Mouse (Mus musculus) liver, embryonic 14.5 days (tissue): ENCODE results near the gene Crispld2.

Source experiments
- CTCF ChIP-seq: IDR thresholded peaks from 2 replicates; pipeline ENCODE4 v1.5.1; 2016; ENCODE audit warnings: antibody characterized with exemption, low read depth, control low read depth
- EP300 ChIP-seq: IDR thresholded peaks from 2 replicates; pipeline ENCODE4 v1.6.1; 2016; ENCODE audit warnings: antibody characterized with exemption, low read depth

DNA sequence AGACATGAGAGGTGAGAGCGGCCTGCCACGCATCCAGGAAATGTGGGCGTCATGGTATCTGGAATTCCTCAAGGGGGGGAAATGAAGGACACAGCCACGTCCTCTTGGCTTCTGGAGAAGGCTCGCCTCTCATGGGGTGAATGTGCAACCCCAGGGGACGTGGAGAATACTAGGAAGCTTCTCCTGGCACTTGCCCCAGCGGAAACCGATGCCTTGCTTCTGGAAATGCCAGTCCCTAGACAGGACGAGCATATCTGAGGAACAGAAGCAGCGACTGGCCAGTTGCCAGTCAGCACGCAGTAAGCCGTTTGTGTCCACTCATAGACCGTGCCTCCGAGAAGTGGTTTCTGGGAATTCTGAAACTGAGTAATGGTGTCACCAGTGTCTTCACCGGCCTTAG is 45.0 kb downstream of the Crispld2 start:
- TF ChIP-seq CTCF (no peak), EP300 (no peak)
